Mouse (Mus musculus) heart, postnatal 0 days (tissue): ENCODE results near the gene Chst14.

Experiments used
- CTCF ChIP-seq: IDR thresholded peaks from 2 replicates; pipeline ENCODE4 v1.5.1; 2016; ENCODE audit warnings: antibody characterized with exemption, control low read depth, low read depth
- EP300 ChIP-seq: IDR thresholded peaks from 2 replicates; pipeline ENCODE4 v1.6.1; 2016; ENCODE audit warnings: antibody characterized with exemption, low read depth

DNA sequence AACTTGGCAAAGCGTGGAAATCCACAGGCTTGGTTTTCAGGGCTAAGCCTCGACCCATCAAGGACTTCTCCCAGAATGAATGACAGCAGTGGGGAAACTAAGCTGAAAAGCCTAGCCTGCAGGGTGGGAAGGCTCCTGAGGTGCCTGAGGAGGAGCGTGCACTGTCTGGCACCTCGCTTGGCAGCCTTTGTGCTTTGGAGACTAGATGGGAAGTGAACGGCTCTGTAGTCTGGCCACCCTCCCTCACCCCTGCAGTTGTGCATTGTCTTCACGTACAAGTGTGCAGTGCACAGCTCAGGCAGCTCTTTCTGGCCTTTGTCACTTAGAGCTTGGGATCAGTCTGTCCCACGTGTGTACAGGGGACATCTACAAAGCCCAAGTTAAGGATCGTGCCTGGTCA, 11.6 kb upstream of the Chst14 start:
- TF ChIP-seq CTCF (no peak), EP300 (no peak)
